Mouse (Mus musculus) testis, adult 2 months (tissue): Measurements from ENCODE around the gene Gm20458.

Source experiments
- CTCF ChIP-seq: fragments of 200-500 bp; IDR thresholded peaks from 2 replicates; pipeline ENCODE4 v1.5.1; 2012; ENCODE audit warnings: low read depth, mild to moderate bottlenecking, inconsistent platforms, low read length, moderate library complexity; ENCODE audit not compliant: control insufficient read depth, insufficient read depth, insufficient replicate concordance
- POLR2A ChIP-seq: fragments of 200-500 bp; IDR thresholded peaks from 2 replicates; pipeline ENCODE4 v1.6.1; 2012; ENCODE audit warnings: low read depth, mild to moderate bottlenecking, inconsistent platforms, low read length, moderate library complexity; ENCODE audit not compliant: control insufficient read depth

DNA sequence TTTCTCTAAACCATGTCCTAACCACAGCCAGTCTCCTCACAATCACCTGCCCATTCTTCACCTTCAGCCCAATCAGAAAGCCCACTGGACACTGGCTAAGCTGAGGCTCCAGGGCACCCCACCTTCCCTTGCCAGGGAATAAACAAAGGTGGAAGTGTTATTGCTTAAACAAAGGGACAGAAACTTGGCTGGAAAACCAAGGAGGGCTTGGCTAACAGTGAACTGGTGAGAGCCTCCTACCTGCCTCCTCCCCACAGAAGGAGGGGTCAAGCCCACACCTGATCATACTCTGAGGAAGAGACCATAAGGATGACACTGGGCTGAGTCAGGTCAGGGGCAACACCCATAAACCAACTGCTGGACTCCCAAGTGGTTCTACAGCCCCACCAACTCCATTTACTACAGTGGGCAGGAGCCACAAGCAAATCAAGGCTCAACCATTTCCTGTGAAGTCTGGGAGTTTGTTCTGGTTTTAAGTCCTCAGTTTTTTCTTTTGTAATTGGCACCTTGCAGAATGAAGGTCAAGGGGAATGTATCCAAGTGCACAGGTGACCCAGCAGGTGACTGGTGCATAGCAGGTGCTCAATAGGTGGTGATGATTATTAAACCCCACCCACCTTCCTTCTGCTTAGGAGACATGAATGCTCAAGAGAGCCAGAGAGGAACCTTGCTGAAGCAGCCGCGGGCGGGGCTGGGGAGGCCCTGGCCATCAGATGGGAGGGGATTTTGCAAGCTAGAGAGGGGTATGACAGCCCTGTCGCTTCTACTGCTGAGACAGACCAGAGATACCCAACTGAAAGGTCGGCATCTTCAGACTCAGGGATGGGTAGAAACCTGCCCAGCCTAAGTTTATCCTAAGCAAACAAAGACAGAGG is 25.3 kb upstream of the Gm20458 start:
- TF ChIP-seq POLR2A = no peak
- no peak for TF ChIP-seq CTCF
